Mouse (Mus musculus) adrenal gland (tissue): ENCODE data around the gene Irf2.

Experiments used
- intact Hi-C: fragments of 180-260 bp; cut with DNase I; formaldehyde crosslinking; loops from one replicate; pipeline ENCODE4 v1.15.1; 2025

Gene Irf2

DNA sequence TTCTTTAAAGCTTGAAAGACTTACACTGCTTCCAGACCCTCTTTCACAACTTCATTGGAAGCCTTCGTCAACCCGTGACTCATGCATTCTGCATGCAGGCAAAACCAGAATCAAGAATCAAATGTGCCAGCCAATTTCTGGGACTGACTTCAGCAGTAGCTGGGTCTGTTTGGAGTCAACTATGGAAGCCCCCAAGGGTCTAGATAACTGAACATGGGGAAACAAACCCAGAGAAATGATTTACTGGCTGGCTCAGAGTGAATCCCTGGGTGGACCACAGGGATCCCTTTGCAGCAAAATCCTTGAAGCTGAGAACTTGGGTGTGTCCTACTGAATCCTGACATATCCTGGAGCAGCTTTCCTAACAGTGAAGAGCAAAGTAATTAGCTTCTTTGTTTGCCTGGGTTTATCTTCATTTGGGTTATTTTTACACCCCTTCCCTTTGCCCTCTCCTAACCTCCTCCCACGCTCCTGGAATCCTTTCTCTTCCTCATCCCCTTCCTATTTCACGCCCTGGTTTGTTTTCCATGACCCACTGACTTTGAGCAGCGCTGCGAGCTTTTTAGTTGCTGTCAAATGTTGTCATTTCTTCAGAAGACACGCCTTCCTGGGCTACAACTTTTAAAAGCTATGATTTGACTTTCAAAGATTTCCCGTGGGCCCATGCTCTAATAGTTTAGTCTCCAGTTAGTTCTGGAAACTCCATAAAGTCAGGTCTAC lies 129.0 kb downstream of the Irf2 start:
- intact Hi-C loops, result no loop called here

DNA sequence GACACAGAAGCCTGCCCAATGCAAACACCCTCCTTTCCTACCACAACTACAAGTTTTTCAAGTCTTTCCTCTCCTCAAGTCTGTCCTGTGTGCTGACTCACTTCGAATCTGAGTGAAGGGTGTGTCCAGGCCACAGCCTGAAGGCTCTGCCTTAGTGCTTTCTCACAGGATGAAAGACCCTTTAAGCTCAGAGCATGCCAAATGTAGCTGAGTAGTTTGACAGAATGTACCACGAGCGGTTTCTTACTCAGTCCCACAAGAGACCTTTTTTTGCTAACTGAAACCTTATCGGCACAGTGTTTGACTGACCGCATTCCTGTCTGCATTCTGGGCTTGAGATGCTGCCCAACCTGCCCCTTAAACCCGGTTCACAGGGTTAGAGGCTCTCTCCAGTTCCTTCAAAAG lies 130.0 kb downstream of the Irf2 start:
- intact Hi-C loops, result no loop called here

DNA sequence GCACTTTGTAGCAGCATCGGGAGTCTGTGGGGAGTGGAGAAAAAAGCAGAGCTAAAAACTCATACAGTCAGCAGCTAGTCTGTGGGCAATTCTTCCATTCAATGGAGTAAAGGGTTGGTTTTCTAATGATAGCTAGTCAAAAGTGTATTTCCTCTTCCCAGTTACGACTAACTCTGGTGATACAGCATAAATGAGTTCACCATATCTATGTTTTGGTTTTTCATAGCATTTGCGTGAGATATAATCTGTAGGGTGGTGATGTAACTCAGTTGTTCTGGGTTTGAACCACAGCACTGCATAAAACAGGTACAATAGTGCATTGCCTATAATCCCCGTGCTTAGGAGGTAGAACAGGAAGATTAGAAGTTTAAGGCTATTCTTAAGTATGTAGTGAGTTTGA lies 131.6 kb downstream of the Irf2 start:
- intact Hi-C loops, result no loop called here

DNA sequence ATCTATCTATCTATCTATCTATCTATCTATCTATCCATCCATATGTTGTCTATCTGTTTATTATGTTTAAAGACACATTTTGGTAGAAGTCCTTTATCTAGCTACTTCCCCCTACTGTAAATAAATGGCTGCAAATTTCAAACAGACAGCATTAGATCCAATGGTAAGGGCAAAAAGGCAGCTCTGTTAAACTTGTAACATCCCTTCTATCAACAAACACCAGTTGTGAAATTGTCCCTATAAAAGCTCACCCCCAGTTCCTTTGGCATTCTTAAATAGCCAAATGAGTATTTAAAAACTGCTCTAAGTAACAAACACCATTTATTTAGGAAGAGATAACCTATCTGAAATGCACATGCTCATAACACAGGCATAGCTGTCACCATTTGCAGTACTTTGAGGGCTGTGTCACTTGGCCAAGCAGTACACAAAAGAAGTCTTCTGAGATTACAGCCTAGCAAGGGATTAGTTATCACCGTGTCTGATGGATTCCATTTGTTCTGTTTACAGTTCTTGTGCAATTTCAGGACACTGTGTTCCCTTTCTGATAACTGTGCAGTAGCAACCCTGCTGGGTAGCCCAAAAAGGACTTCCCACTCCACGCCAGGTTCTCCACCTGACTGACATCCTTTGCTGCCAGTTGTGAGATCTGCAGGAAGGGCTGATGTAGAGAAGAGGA lies 136.2 kb downstream of the Irf2 start:
- intact Hi-C loops, result no loop called here

DNA sequence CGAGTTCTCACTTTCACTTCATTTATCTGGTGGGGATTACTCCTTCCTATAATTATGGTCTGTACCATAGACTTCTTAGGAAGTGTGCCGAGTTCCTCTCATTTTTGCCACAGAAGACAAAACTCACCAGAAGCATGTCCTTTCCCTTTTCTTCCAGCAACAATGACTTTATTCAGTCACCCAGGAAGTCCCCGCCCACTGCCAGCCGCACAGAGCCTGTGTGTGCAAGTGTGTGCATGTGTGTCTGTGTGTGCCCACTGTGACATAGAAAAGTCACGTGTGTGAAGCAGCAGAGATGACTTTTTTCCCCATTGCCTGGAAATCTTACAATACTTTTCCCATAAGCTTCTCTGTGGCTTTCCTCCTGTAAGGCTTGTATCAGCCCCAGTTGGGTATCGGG lies 141.8 kb downstream of the Irf2 start:
- intact Hi-C loops, result no loop called here

DNA sequence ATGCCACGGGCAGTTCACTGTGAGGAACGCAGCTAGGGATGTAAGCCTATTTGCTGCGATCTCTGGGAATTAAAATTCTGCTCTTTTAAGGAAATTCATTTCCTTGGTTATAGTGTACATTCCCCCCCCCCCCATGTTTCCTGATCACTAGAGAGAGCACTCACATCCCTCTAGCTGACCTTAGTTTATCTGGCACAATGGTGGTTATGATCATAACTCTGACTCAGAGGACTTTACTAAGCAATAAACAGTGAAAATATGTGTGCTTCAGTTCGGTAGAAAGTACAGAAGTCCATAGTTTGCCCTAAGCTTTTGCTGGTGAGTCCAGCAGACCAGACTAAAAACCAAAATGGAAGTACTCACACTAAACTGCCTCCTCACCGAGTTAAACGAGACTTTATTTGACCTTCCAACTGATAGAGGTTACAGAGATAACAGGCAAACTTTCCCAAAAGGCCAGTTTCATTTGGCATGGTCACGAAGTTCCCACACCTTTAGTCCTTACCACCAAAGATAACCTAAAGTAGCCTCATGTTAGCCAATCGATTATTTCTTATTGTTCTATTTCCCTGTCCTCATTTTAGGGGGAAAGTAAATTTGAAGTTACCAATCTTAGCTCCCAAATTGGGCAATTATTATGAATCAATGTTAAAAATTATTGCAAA lies 142.4 kb downstream of the Irf2 start:
- intact Hi-C loops, result no loop called here

DNA sequence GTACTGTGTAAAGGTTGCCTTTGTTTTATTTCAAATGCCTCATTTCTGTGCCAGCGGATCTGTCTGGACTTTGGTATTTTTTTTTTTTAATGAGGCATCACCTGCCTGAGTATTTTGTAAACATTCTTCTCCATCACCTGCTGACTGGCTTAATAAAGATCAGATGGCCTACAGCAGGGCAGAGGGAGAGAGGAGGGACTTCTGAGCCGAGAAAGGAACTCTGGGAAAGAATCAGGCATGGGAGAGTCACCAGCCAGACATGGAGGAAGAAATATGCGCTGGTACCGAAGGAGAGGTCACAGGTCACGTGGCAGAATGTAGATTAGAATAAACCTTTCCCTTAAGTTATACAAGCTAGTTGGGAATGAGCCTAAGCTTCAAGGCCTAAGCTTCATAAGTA lies 143.2 kb downstream of the Irf2 start:
- intact Hi-C loops, result no loop called here

DNA sequence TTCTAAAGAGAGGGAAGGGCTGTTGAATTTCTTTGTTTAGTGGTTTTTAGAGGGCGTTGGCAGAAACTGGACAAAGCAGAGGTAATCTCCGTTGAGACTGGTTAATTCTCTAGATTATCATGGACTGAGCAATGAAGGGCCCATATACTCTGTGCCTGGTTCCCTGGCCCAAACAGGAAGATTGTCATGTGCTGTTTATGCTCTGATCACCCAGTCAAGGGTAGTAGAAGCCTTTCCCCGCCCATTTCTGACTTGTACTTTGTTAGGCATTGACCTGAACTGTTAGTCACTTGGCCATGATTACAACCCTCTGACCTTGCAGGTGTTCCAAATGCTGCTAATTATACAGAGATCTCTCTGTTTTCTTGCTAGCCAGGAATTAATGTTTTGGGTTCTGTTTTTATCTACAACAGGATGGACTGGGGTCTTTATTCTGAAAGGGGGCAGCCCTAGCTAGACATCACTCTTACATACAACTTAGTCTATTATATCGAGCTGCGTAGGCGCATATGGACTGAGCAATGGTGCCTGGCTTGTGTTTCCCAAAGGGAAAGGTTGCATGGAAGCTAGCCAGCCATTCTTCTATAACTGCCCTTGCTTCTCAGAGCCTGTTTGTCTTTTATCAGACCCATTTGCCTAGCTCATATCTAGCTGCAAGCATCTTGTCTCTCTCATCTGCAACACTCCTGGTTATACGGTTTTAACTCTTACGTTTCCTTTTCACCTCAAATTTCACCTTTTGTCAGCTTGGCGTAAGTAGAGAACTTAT lies 143.9 kb downstream of the Irf2 start:
- intact Hi-C loops, result no loop called here

DNA sequence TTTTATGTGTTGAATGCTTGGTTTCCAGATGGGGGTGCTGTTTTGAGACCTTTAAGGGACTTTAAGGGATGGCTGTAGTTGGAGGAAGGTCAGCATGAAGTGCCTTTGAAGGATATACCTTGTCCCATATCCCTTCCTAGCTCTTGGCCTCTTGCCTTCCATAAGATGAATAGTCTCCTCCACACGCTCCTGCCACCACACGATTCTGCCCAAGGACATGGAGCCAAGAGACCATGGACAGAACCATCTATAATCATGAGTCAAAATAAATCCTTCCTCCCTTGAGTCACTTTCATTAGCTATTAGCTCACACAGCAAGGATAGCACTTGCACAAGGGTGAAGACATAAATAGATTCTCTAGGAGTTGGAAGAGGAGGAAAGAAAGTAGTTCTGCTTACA lies 146.3 kb downstream of the Irf2 start:
- intact Hi-C loops, result no loop called here

DNA sequence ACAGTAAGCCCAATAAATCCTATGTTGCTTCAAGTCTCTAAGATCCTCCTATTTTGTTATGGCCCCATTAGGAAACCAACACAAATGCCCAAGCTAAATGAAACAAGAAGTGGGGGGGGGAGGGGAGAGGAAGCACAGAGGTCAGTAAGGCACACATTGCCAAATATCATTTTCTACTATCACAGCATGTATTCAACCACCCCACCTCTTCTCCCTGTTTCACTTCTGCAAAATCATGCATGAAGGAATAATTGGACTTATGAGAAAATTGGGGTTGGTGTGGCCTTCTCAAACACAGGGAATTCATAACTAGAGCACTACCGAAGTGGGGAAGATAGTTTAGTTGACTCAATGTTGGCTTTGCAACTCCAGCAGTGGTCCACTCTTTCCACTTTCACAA lies 146.7 kb downstream of the Irf2 start:
- intact Hi-C loops, result no loop called here

DNA sequence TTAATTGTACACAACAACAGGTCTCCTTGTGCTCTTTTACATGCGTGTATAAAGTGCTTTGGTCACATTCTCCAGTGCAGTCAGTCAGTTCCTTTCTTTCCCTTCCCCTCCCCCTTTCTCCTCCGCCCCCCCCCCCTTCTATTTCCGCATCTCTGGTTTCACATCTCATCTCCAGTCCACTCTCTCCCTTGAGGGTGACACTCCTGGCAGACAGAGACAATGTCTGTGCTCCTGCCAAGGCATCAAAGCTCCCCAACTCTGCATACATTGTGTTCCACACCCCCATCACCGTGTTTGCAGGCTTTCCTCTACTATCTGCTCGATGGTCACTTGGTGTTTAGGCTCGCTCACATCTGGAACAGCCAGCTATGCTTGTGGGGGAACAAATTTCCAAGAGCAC lies 147.9 kb downstream of the Irf2 start:
- intact Hi-C loops, result no loop called here

DNA sequence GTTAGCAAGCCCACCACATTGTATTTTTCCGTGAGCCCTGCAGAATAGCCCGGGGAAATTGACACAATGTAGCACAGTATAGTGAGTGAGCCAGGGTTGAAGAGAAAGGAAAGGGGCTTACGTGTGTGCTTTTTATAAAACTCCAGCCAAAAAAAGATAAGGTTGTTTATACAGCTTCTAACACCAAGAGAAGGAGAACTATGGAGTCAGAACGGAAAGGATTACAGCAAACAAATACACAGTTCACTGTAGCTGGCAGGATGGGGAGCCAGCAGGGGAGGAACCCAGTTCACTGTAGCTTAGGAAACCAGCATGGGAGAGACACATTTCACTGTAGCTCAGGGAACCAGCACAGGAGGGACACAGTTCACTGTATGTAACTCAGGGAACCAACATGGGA lies 149.0 kb downstream of the Irf2 start:
- intact Hi-C loops, result no loop called here

DNA sequence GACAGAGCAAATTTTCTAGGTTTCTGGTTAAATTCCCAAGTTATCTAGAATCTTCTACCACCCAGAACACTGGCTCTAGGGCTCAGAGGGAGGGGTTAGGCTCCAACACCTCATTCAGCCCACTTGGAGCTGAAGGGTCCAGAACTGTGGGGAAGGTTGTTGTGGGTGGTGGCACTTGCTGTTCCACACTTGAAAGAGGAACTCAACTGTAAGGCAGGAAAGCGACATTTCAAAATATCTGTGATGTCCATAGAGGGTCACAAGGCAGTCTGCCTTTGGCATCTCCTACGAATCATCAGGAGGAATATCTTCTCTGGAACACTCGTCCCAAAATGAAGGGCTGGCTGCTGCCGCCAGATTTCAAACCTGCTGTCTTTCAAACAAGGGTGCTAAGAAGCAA lies 150.7 kb downstream of the Irf2 start:
- intact Hi-C loops, result loop anchor here (5.0 kb wide), 1 partner anchor 42 kb away; no protein-coding TSS in a partner anchor

DNA sequence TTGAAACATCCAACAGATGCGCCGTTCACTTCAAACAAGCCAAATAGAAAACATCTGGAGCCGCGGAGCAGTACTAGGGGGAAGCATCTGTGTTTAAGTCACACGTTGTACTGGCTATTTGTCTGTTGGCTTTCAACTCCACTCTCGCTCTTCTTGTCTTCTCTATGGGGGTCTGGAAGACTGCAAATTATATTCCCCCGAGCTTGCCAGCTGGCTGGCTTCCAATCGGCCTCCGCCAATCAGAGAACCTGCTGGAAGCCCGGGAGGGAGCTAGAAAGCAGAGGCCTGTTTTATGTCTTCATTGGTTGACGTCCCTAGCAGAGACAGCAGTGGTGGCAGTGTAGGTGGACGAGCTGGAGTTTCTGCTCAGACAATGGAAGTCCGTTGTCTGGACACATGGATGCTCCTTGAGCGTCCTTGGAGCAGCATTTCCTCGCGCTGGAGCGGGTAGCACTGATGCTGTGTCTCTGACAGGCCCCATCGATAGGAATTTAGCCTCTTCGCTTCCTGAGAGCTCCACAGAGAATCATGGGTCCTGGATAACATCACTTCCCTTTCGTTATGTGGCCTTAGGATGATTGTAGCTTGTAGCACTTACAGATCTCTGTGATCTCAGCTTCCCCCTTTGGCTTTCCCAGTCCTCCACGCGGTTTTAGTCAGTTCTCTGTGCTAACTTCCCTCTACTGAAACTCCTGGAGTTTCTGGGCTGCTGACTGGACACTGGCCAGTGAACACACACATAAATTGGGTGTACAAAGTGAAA lies 153.2 kb downstream of the Irf2 start:
- intact Hi-C loops, result loop anchor here (5.0 kb wide), 1 partner anchor 40 kb away; no protein-coding TSS in a partner anchor

DNA sequence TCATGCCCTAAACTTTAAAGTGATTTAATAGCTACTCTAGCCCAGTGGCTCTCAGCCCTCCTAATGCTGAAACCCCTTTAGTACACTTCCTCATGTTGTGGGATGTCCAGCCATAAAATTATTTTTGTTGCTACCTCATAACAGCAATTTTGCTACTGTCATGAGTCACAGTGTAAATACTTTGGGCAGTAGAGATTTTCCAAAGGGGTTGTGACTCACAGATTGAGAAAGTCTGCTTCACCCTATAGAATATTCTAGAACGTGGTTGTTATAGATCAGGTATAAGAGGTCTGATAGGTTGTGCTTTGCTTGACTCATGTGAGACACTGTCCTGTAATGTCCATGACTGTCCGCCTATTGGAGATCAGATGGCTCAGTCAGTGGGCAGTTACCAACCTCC lies 154.9 kb downstream of the Irf2 start:
- intact Hi-C loops, result loop anchor here (5.0 kb wide), 1 partner anchor 38 kb away; no protein-coding TSS in a partner anchor

DNA sequence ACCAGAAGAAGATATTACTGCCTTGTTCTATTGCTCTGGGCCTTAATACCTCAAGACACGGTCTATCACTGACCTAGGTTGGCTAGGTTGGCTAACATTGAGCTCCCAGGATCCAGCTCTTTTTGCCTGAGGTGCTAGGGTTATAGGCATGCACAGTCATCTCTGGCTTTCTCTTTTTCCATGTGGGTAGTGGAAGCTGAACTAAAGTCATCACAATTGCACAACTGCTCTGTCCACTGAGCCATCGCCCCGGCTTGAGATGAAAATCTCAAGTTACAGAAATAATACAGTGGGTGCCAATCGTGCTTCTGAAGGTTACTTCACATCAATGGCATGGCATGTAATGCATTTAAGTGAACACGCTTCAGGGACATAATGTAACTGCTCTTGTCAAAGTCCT lies 156.5 kb downstream of the Irf2 start:
- intact Hi-C loops, result no loop called here

DNA sequence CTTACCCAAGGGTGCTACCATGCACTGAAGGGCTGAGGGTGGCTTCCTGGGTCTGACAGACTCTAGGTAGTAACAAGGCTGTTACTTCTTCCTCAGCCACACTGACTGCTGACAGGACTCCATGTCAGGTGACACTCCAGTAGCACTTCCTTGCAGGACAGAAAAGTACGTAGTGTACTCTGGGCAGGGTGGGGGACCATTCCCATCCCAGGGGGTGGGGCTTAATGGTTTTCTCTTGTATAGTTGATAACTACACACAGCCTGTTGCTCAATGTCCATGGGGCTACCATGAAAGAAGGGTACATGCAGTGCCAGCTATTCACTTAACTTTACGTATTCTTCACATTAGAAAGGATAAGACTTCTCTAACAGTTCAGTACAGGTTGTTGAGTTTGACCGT lies 157.2 kb downstream of the Irf2 start:
- intact Hi-C loops, result no loop called here
